Mouse (Mus musculus): ENCODE measurements around the gene Dnajc15. TPM values are rescaled to one million over a fixed set of nuclear protein-coding genes. Genes with fewer than 3 reads are reported as not detected.
"Not testable (repeated sequence)": the region's sequence is repeated elsewhere in the genome, so short reads cannot be mapped to it uniquely, and the experiment has no call there.

Dnajc15 gene
- polyA plus RNA-seq, 1 experiment from 2014 or later = 95.3 TPM

GRCm38 (mm10) chr14:77889911-77890310 lies 15.0 kb upstream of the Dnajc15 start:
- Histone ChIP-seq H3K36me3 (replicated peaks; ENCODE audit: control insufficient read depth, insufficient read depth) (no peaks in the 10 kb centered on the region), H3K4me1 (replicated peaks; ENCODE audit: control insufficient read depth, insufficient read depth, low read length) (no peaks in the 10 kb centered on the region), H3K9ac (no peak overlapping the region), H3K27me3 (ENCODE audit: control insufficient read depth, insufficient read depth, low read length) (no peaks in the 10 kb centered on the region), H3K4me3 (replicated peaks; ENCODE audit: low read length) (no peak overlapping the region), H3K9me3 (ENCODE audit: control insufficient read depth, low read length) (no peaks in the 10 kb centered on the region), H3K27ac (no peak overlapping the region), H3K4me2 (replicated peaks) (no peak overlapping the region)
- ATAC-seq (ENCODE audit: low FRiP score) (no peak), DNase-seq (ENCODE audit: low spot score) (no peak)
- WGBS = 91% methylated on average over 7 of the region's 7 CpGs

GRCm38 (mm10) chr14:77886941-77887340 lies 12.0 kb upstream of the Dnajc15 start:
- H3K4me3 ChIP-seq (replicated peaks; ENCODE audit: low read length) = no peak overlapping the region
- DNase-seq (ENCODE audit: low spot score) (no peak), ATAC-seq (ENCODE audit: low FRiP score) (no peak)
- H3K27ac ChIP-seq = no peak overlapping the region
- H3K4me2 ChIP-seq (replicated peaks) = no peak overlapping the region
- no peaks in the 10 kb centered on the region for H3K27me3 ChIP-seq (ENCODE audit: control insufficient read depth, insufficient read depth, low read length)
- no peaks in the 10 kb centered on the region for H3K4me1 ChIP-seq (replicated peaks; ENCODE audit: control insufficient read depth, insufficient read depth, low read length)
- H3K9me3 ChIP-seq (ENCODE audit: control insufficient read depth, low read length) = no peaks in the 10 kb centered on the region
- no peak overlapping the region for H3K9ac ChIP-seq
- WGBS = 94% methylated on average over 4 of the region's 4 CpGs
- H3K36me3 ChIP-seq (replicated peaks; ENCODE audit: control insufficient read depth, insufficient read depth) = no peaks in the 10 kb centered on the region

- DNase-seq (ENCODE audit: low spot score) = no peak
Observed at GRCm38 (mm10) chr14:77886376-77886775, 11.5 kb upstream of the Dnajc15 start.

GRCm38 (mm10) chr14:77882669-77883068 lies 7.7 kb upstream of the Dnajc15 start:
- 55% methylated on average over 6 of the region's 6 CpGs for WGBS
- H3K4me2 ChIP-seq (replicated peaks) = no peak overlapping the region
- ATAC-seq (ENCODE audit: low FRiP score) = peak; percentile 37; the same call in 1 of the 2 replicates
- no peaks in the 10 kb centered on the region for H3K4me1 ChIP-seq (replicated peaks; ENCODE audit: control insufficient read depth, insufficient read depth, low read length)
- H3K27me3 ChIP-seq (ENCODE audit: control insufficient read depth, insufficient read depth, low read length) = no peaks in the 10 kb centered on the region
- peak; percentile 44 for DNase-seq (ENCODE audit: low spot score)
- no peaks in the 10 kb centered on the region for H3K9me3 ChIP-seq (ENCODE audit: control insufficient read depth, low read length)
- no peak overlapping the region for H3K27ac ChIP-seq
- H3K9ac ChIP-seq = no peak overlapping the region
- no peak overlapping the region for H3K4me3 ChIP-seq (replicated peaks; ENCODE audit: low read length)
- no peaks in the 10 kb centered on the region for H3K36me3 ChIP-seq (replicated peaks; ENCODE audit: control insufficient read depth, insufficient read depth)

More at GRCm38 (mm10) chr14:77886376-77886775, 11.5 kb upstream of the Dnajc15 start:
- no peak overlapping the region for H3K27ac ChIP-seq
- H3K4me2 ChIP-seq (replicated peaks) = no peak overlapping the region
- no peaks in the 10 kb centered on the region for H3K4me1 ChIP-seq (replicated peaks; ENCODE audit: control insufficient read depth, insufficient read depth, low read length)
- no peaks in the 10 kb centered on the region for H3K27me3 ChIP-seq (ENCODE audit: control insufficient read depth, insufficient read depth, low read length)
- H3K9me3 ChIP-seq (ENCODE audit: control insufficient read depth, low read length) = no peaks in the 10 kb centered on the region
- 64% methylated on average over 3 of the region's 3 CpGs for WGBS
- no peak overlapping the region for H3K9ac ChIP-seq
- ATAC-seq (ENCODE audit: low FRiP score) = no peak
- H3K36me3 ChIP-seq (replicated peaks; ENCODE audit: control insufficient read depth, insufficient read depth) = no peaks in the 10 kb centered on the region
- H3K4me3 ChIP-seq (replicated peaks; ENCODE audit: low read length) = no peak overlapping the region

- no peaks in the 10 kb centered on the region for H3K36me3 ChIP-seq (replicated peaks; ENCODE audit: control insufficient read depth, insufficient read depth)
- no peak overlapping the region for H3K27ac ChIP-seq
- no peaks in the 10 kb centered on the region for H3K4me1 ChIP-seq (replicated peaks; ENCODE audit: control insufficient read depth, insufficient read depth, low read length)
- no peaks in the 10 kb centered on the region for H3K9me3 ChIP-seq (ENCODE audit: control insufficient read depth, low read length)
- no peak overlapping the region for H3K9ac ChIP-seq
- no peaks in the 10 kb centered on the region for H3K27me3 ChIP-seq (ENCODE audit: control insufficient read depth, insufficient read depth, low read length)
- WGBS = 72% methylated on average over 1 of the region's 1 CpGs
- H3K4me2 ChIP-seq (replicated peaks) = no peak overlapping the region
- DNase-seq (ENCODE audit: low spot score) = no peak
- H3K4me3 ChIP-seq (replicated peaks; ENCODE audit: low read length) = no peak overlapping the region
- ATAC-seq (ENCODE audit: low FRiP score) = no peak
Observed at GRCm38 (mm10) chr14:77881998-77882397, 7.1 kb upstream of the Dnajc15 start.

GRCm38 (mm10) chr14:77877876-77878275 lies 3.0 kb upstream of the Dnajc15 start:
- H3K4me1 ChIP-seq (replicated peaks; ENCODE audit: control insufficient read depth, insufficient read depth, low read length); H3K4me3 ChIP-seq (replicated peaks; ENCODE audit: low read length); H3K27ac ChIP-seq; H3K9ac ChIP-seq; H3K27me3 ChIP-seq (ENCODE audit: control insufficient read depth, insufficient read depth, low read length); H3K9me3 ChIP-seq (ENCODE audit: control insufficient read depth, low read length); ATAC-seq (ENCODE audit: low FRiP score); H3K4me2 ChIP-seq (replicated peaks); DNase-seq (ENCODE audit: low spot score); H3K36me3 ChIP-seq (replicated peaks; ENCODE audit: control insufficient read depth, insufficient read depth): not testable (repeated sequence)
- WGBS = no CpG with 5 or more reads among the region's 2 CpGs

- WGBS = 60% methylated on average over 1 of the region's 1 CpGs
- Histone ChIP-seq H3K27me3 (ENCODE audit: control insufficient read depth, insufficient read depth, low read length) (no peaks in the 10 kb centered on the region), H3K4me3 (replicated peaks; ENCODE audit: low read length) (no peak overlapping the region), H3K27ac (no peak overlapping the region), H3K4me2 (replicated peaks) (no peak overlapping the region), H3K36me3 (replicated peaks; ENCODE audit: control insufficient read depth, insufficient read depth) (no peaks in the 10 kb centered on the region), H3K9me3 (ENCODE audit: control insufficient read depth, low read length) (no peaks in the 10 kb centered on the region), H3K4me1 (replicated peaks; ENCODE audit: control insufficient read depth, insufficient read depth, low read length) (0 out of 2 replicates have a peak, but pooled peaks cover 3% of the 10 kb centered on the region), H3K9ac (no peak overlapping the region)
- DNase-seq (ENCODE audit: low spot score) (no peak), ATAC-seq (ENCODE audit: low FRiP score) (no peak)
Observed at GRCm38 (mm10) chr14:77876199-77876598, 1.3 kb upstream of the Dnajc15 start.

GRCm38 (mm10) chr14:77871380-77871975 lies 3.4 kb downstream of the Dnajc15 start:
- Histone ChIP-seq H3K4me3 (replicated peaks; ENCODE audit: low read length) (no peak overlapping the region), H3K4me1 (replicated peaks; ENCODE audit: control insufficient read depth, insufficient read depth, low read length) (0 out of 2 replicates have a peak, but pooled peaks cover 3% of the 10 kb centered on the region), H3K27me3 (ENCODE audit: control insufficient read depth, insufficient read depth, low read length) (no peaks in the 10 kb centered on the region), H3K9ac (no peak overlapping the region), H3K9me3 (ENCODE audit: control insufficient read depth, low read length) (no peaks in the 10 kb centered on the region), H3K4me2 (replicated peaks) (no peak overlapping the region), H3K36me3 (replicated peaks; ENCODE audit: control insufficient read depth, insufficient read depth) (no peaks in the 10 kb centered on the region), H3K27ac (no peak overlapping the region)
- ATAC-seq (ENCODE audit: low FRiP score) = no peak
- DNase-seq (ENCODE audit: low spot score) = no peak
- WGBS = 90% methylated on average over 6 of the region's 6 CpGs

GRCm38 (mm10) chr14:77870926-77871325 lies 4.0 kb downstream of the Dnajc15 start:
- 92% methylated on average over 3 of the region's 3 CpGs for WGBS
- H3K27me3 ChIP-seq (ENCODE audit: control insufficient read depth, insufficient read depth, low read length) = no peaks in the 10 kb centered on the region
- no peak overlapping the region for H3K4me3 ChIP-seq (replicated peaks; ENCODE audit: low read length)
- no peak for DNase-seq (ENCODE audit: low spot score)
- H3K4me2 ChIP-seq (replicated peaks) = no peak overlapping the region
- H3K27ac ChIP-seq = no peak overlapping the region
- H3K4me1 ChIP-seq (replicated peaks; ENCODE audit: control insufficient read depth, insufficient read depth, low read length) = 0 out of 2 replicates have a peak, but pooled peaks cover 3% of the 10 kb centered on the region
- no peaks in the 10 kb centered on the region for H3K36me3 ChIP-seq (replicated peaks; ENCODE audit: control insufficient read depth, insufficient read depth)
- H3K9me3 ChIP-seq (ENCODE audit: control insufficient read depth, low read length) = no peaks in the 10 kb centered on the region
- no peak for ATAC-seq (ENCODE audit: low FRiP score)
- no peak overlapping the region for H3K9ac ChIP-seq

- Histone ChIP-seq H3K9me3 (ENCODE audit: control insufficient read depth, low read length) (no peaks in the 10 kb centered on the region), H3K27ac (no peak overlapping the region), H3K9ac (no peak overlapping the region), H3K4me1 (replicated peaks; ENCODE audit: control insufficient read depth, insufficient read depth, low read length) (no peaks in the 10 kb centered on the region), H3K27me3 (ENCODE audit: control insufficient read depth, insufficient read depth, low read length) (no peaks in the 10 kb centered on the region), H3K4me2 (replicated peaks) (no peak overlapping the region), H3K4me3 (replicated peaks; ENCODE audit: low read length) (no peak overlapping the region), H3K36me3 (replicated peaks; ENCODE audit: control insufficient read depth, insufficient read depth) (no peaks in the 10 kb centered on the region)
- ATAC-seq (ENCODE audit: low FRiP score) (no peak), DNase-seq (ENCODE audit: low spot score) (no peak)
- WGBS = 92% methylated on average over 5 of the region's 5 CpGs
Observed at GRCm38 (mm10) chr14:77867601-77868000, 7.3 kb downstream of the Dnajc15 start.
